Mouse (Mus musculus) liver, adult 2 months (tissue): ENCODE data around the gene Dpp6. TPM values are rescaled to one million over a fixed set of nuclear protein-coding genes. Genes with fewer than 3 reads are reported as not detected.

Source experiments
- DNase-seq: peaks from one replicate; pipeline ENCODE4 v3.0.0-alpha.2; 2011; ENCODE audit warnings: low read depth, low spot score; ENCODE audit errors: extremely low read depth
- H3K27ac ChIP-seq: fragments of 200-500 bp; replicated peaks from 2 replicates; pipeline ENCODE4 v1.5.1; 2012; ENCODE audit warnings: low read depth, mild to moderate bottlenecking, control low read depth, inconsistent platforms, low read length; ENCODE audit not compliant: insufficient read depth
- H3K27me3 ChIP-seq: fragments of 200-500 bp; 2 replicates; pipeline ENCODE4 v1.6.1; 2012; ENCODE audit warnings: mild to moderate bottlenecking, moderate library complexity, low read length, inconsistent platforms; ENCODE audit not compliant: control insufficient read depth, insufficient read depth
- H3K36me3 ChIP-seq: fragments of 200-500 bp; 2 replicates; pipeline ENCODE4 v1.6.1; 2012; ENCODE audit warnings: low read length, inconsistent platforms; ENCODE audit not compliant: control insufficient read depth, insufficient read depth
- H3K4me1 ChIP-seq: fragments of 200-500 bp; 2 replicates; pipeline ENCODE4 v1.6.1; 2011; ENCODE audit warnings: low read length; ENCODE audit not compliant: control insufficient read depth, insufficient read depth
- H3K4me3 ChIP-seq: fragments of 200-500 bp; 2 replicates; pipeline ENCODE4 v1.5.1; 2011; ENCODE audit warnings: low read depth, mild to moderate bottlenecking, control low read depth, low read length, moderate library complexity; ENCODE audit not compliant: insufficient read depth
- H3K79me2 ChIP-seq: fragments of 200-500 bp; 2 replicates; pipeline ENCODE4 v1.6.1; 2012; ENCODE audit warnings: inconsistent platforms, mild to moderate bottlenecking, low read length, moderate library complexity; ENCODE audit not compliant: control insufficient read depth, insufficient read depth
- H3K9ac ChIP-seq: fragments of 200-500 bp; 2 replicates; pipeline ENCODE4 v1.6.1; 2012; ENCODE audit warnings: low read depth, mild to moderate bottlenecking, control low read depth, inconsistent platforms, low read length
- CTCF ChIP-seq: fragments of 200-500 bp; IDR thresholded peaks from 2 replicates; pipeline ENCODE4 v1.5.1; 2011; ENCODE audit warnings: low read depth, low read length, control low read depth
- POLR2A ChIP-seq: fragments of 200-500 bp; IDR thresholded peaks from 2 replicates; pipeline ENCODE4 v1.6.1; 2011; ENCODE audit warnings: low read length, control low read depth; ENCODE audit not compliant: insufficient read depth; ENCODE audit errors: extremely low read depth
- WGBS: fragments of 180-500 bp; shearing (Covaris S2); methylation state at CpG from one replicate; pipeline ENCODE4 v1.1.7; 2018; 5-methylcytosine and 5-hydroxymethylcytosine counted together
- polyA plus RNA-seq: library from polyadenylated mRNA; depleted of rRNA; stranded (reverse); fragments of >200 nt; gene quantifications from 2 replicates; pipeline ENCODE4 v1.2.3, GENCODE M21; 2012
- total RNA-seq: library from RNA; depleted of rRNA; stranded (reverse); fragments of >200 nt; gene quantifications from 2 replicates; pipeline ENCODE4 v1.2.3, GENCODE M21; 2014

The Dpp6 gene
- total and polyA plus RNA-seq, 2 experiments, result not detected

DNA sequence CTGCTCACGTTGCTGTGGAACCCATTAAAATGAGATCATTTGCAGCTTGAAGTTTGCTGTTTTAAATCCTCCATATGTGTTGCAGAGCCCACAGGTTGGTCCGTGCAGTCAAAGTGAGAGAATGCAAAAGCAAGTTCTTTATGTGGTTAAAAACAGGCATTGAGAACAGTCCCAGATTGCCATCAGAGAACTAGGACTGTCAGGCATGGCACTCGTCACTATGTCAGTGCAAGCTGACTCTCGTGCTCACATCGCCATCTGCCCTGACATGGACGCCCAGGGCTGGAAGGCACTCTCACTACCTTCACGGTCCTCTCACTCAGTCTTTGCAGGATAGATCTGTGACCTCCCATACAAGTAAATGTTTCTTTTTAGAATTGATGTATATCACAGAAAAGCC is 600.4 kb downstream of the Dpp6 start:
- Histone ChIP-seq H3K27me3 (no peaks in the 10 kb centered on the region), H3K27ac (no peak overlapping the region), H3K79me2 (no peaks in the 10 kb centered on the region), H3K4me3 (no peak overlapping the region), H3K36me3 (no peaks in the 10 kb centered on the region), H3K4me1 (no peaks in the 10 kb centered on the region), H3K9ac (no peak overlapping the region)
- WGBS, result 69% methylated on average over 7 of the region's 7 CpGs
- TF ChIP-seq CTCF (no peak), POLR2A (no peak)
- DNase-seq, result no peak

DNA sequence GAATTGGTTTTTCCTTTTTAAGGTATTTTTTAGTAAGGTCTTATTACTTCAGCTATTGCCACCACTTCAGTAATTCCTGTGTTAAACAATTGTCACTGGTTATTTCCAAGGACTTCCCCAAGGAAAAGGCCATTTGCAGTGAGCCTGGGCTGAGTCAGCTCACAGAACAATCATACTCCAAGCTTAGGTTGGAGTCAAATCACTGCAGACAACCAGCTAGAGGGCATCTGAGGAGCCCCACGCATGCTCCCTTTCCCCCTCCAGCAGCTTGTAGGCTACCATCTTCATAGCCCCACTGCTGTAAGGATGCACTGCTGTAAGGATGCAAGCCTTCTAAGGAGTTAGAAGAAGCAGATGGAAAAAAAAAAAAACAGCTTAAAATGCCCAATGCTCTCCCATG is 601.9 kb downstream of the Dpp6 start:
- Histone ChIP-seq H3K79me2 (no peaks in the 10 kb centered on the region), H3K4me1 (no peaks in the 10 kb centered on the region), H3K36me3 (no peaks in the 10 kb centered on the region), H3K4me3 (no peak overlapping the region), H3K27ac (no peak overlapping the region), H3K27me3 (no peaks in the 10 kb centered on the region), H3K9ac (no peak overlapping the region)
- TF ChIP-seq CTCF (no peak), POLR2A (no peak)
- DNase-seq, result no peak
- 92% methylated on average over 1 of the region's 1 CpGs for WGBS

DNA sequence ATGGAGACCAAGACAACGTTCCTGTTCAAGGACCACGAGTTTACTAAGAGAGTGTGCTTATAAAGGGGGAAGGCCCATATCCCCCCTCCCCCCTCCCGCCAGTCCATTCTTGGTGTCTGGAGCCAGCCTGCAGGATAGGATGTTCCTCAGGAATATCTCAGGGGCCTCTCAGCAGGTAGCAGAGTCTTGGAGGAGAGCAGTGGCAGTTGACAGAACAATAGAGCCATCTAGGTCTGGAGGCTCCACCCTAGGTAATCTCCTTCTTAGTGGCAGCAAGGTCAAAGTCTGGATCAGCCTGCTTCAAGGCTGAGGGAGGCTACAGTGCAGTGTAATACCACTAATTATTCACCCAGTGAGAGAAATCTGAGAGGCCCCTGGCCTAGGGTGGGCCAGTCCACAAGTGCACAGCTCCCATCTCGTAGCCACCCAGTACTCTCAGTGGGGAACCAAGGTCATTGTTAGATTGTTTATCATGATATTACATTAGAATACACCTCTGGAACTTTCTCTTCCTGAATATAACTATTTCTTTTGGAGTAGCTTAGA is 604.2 kb downstream of the Dpp6 start:
- DNase-seq, result no peak
- Histone ChIP-seq H3K27ac (no peak overlapping the region), H3K9ac (no peak overlapping the region), H3K4me3 (no peak overlapping the region), H3K36me3 (no peaks in the 10 kb centered on the region), H3K79me2 (no peaks in the 10 kb centered on the region), H3K27me3 (no peaks in the 10 kb centered on the region), H3K4me1 (no peaks in the 10 kb centered on the region)
- no peak for TF ChIP-seq CTCF
- TF ChIP-seq POLR2A, result no peak
- WGBS, result 69% methylated on average over 4 of the region's 4 CpGs

DNA sequence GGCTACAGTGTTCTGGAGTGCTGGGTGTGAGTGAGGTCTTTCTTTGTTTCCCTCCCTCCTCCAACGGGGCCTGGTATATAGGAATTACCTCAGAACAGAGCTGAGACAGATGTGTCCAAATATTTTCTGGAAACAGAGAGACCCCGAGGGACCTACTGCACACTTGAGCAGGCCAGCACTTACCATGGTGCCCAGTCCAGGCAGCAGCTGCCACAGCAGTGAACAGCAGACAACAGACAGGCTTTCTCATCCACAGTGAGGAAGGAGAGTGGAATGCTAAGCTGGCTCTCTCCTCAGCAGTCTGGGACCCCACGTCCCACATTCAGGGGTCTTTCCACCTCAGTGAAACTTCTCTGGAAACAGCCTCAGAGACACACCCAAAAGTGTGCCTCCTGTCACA is 606.8 kb downstream of the Dpp6 start:
- no peaks in the 10 kb centered on the region for H3K4me1 ChIP-seq
- H3K9ac ChIP-seq, result no peak overlapping the region
- 69% methylated on average over 3 of the region's 3 CpGs for WGBS
- H3K4me3 ChIP-seq, result no peak overlapping the region
- no peak overlapping the region for H3K27ac ChIP-seq
- DNase-seq, result no peak
- H3K36me3 ChIP-seq, result no peaks in the 10 kb centered on the region
- no peak for TF ChIP-seq POLR2A
- no peak for TF ChIP-seq CTCF
- no peaks in the 10 kb centered on the region for H3K27me3 ChIP-seq
- H3K79me2 ChIP-seq, result no peaks in the 10 kb centered on the region

DNA sequence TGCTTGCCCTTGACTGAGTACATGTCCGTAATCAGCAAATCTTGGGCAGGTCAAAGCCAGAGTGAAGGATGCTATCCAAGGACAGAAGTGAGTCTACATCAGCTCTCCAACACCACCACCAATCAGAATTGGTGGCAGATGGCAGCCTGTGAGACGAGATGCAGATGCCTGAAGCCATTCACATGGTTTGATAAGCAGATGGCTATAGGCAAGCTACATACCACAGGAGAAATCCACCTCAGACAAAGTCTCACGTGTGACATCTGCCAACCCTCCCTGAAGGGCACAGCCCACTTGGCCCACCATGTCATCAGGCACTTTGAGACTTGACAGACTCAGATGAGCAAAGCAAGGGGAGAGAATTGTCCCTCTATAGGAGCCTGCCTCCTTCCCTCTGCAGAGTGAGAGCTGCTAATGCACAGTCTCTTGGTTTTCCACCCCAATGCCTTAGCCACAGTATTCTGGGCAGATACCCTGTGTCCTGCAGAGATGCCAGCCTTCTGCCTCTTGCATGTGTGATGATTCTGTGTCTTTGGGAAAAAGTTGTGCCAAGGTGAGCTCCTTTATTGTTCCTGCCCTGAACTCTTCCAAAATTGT is 607.6 kb downstream of the Dpp6 start:
- Histone ChIP-seq H3K4me1 (no peaks in the 10 kb centered on the region), H3K9ac (no peak overlapping the region), H3K36me3 (no peaks in the 10 kb centered on the region), H3K4me3 (no peak overlapping the region), H3K27me3 (no peaks in the 10 kb centered on the region), H3K79me2 (no peaks in the 10 kb centered on the region), H3K27ac (no peak overlapping the region)
- 71% methylated on average over 3 of the region's 3 CpGs for WGBS
- no peak for TF ChIP-seq POLR2A
- no peak for DNase-seq

DNA sequence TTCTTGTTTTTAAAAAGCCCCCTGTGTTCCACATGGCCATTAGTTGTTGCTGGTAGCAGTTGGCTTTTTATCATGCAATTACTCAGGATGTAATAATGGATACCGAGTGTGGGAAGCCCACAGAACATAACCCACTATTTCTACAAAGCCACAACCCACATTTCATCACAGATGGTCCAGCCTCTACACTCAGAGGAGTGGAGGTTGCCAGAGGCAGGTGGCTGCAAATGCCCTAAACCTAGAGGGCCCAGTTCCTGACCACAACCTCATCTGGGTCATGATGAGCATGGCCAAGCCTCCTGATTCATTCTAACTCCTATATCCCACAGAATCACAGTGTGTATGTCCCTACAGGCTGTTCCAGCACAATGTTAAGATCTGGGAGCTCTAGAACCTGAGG is 609.2 kb downstream of the Dpp6 start:
- Histone ChIP-seq H3K27me3 (no peaks in the 10 kb centered on the region), H3K79me2 (no peaks in the 10 kb centered on the region), H3K36me3 (no peaks in the 10 kb centered on the region), H3K9ac (no peak overlapping the region), H3K4me1 (no peaks in the 10 kb centered on the region), H3K27ac (no peak overlapping the region), H3K4me3 (no peak overlapping the region)
- 64% methylated on average over 1 of the region's 1 CpGs for WGBS
- no peak for DNase-seq
- TF ChIP-seq CTCF (no peak), POLR2A (no peak)
